Mouse (Mus musculus): ENCODE results near the gene Igsf9b. TPM values are rescaled to one million over a fixed set of nuclear protein-coding genes. Genes with fewer than 3 reads are reported as not detected.
A peak's percentile ranks its signal among the peaks of the same experiment; 100 is the strongest.

Igsf9b gene
- total and polyA plus RNA-seq, 3 experiments = 1.8 to 12.4 (median 5.2) TPM

DNA sequence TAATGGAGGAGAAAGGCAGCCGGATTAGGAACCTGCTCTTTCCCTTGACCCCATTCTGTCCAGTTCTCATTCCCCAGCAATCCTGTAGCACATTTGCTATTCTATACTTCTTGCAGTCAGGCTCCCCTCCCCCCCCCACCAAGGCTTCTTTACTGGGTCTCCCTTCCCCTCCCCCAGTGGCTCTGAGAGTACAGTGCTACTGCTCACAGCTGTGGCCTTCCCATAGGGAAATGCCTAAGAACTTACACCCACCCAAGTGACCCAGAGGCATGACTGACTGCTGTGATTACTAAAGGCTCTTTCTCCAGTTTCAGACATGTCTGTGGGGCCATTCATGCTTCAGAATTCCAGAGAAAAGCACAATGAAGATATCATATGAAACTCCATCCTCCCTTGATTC, 20.0 kb upstream of the Igsf9b start:
- Histone ChIP-seq H3K9me3 (replicated peaks; ENCODE audit: low read length) (no peaks in the 10 kb centered on the region), H3K27me3 (replicated peaks) (no peaks in the 10 kb centered on the region), H3K9ac (ENCODE audit: insufficient read depth, low read depth) (no peak overlapping the region), H3K79me2 (replicated peaks; ENCODE audit: control insufficient read depth, extremely low read depth, insufficient read depth, poor library complexity, severe bottlenecking) (no peaks in the 10 kb centered on the region), H3K4me2 (ENCODE audit: insufficient read depth, low read depth, poor library complexity, severe bottlenecking) (no peak overlapping the region), H3K27ac (ENCODE audit: insufficient read depth, low read depth) (no peak overlapping the region), H3K36me3 (replicated peaks in 1 of 2; ENCODE audit: control insufficient read depth in 1 of 2, insufficient read depth in 1 of 2, low read length in 1 of 2) (no peaks in the 10 kb centered on the region), H3K4me1 (ENCODE audit: control insufficient read depth in 1 of 2, insufficient read depth in 2 of 2) (peaks cover 2 to 37% of the 10 kb centered on the region in 2 experiments; a peak in 2 of 4 replicates), H3K4me3 (replicated peaks in 1 of 3; ENCODE audit: low read depth in 2 of 3, low read length in 2 of 3, poor library complexity in 1 of 3) (no peak overlapping the region)
- dilution Hi-C loops (cut with MboI; ENCODE audit: extremely low pct_ligation_motif_present, extremely low pct_unique_long_range_greater_than_20kb, low sequenced_read_pairs) = no loop called here
- no peak for DNase-seq (ENCODE audit: extremely low read depth)
- TF ChIP-seq SMC3 (IDR thresholded peaks at IDR 0.05; ENCODE audit: low read depth, low read length) (no peak), CHD2 (IDR thresholded peaks at IDR 0.05; ENCODE audit: low read length) (peak; percentile 66)
- in situ Hi-C loops (cut with MboI; ENCODE audit: low pct_ligation_motif_present, low pct_unique_long_range_greater_than_20kb, low sequenced_read_pairs) = no loop called here

DNA sequence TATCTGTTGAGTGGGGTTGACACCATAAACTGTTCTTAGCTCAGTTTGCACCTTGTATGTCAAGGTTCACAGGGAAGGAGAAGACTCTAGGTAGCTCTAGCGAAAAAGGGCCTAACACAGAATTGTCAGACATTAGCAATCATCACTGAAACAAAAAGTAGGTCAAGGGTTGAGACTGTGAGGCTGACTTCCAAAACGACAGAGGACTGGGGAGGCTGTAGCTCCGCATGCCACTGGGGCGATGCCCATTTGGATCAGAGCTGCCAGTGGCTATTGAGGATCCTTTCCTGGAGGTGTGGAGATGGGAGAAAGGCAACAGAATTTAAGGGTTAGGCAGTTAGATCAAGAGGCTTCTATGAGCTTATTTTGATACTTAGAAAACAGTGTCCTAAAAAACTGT, 18.0 kb upstream of the Igsf9b start:
- Histone ChIP-seq H3K4me3 (replicated peaks in 1 of 3; ENCODE audit: low read depth in 2 of 3, low read length in 2 of 3, poor library complexity in 1 of 3) (no peak overlapping the region), H3K9ac (ENCODE audit: insufficient read depth, low read depth) (no peak overlapping the region), H3K27me3 (replicated peaks) (no peaks in the 10 kb centered on the region), H3K4me2 (ENCODE audit: insufficient read depth, low read depth, poor library complexity, severe bottlenecking) (no peak overlapping the region), H3K9me3 (replicated peaks; ENCODE audit: low read length) (no peaks in the 10 kb centered on the region), H3K4me1 (ENCODE audit: control insufficient read depth in 1 of 2, insufficient read depth in 2 of 2) (peaks cover 5 to 38% of the 10 kb centered on the region in 2 experiments; a peak in 3 of 4 replicates), H3K79me2 (replicated peaks; ENCODE audit: control insufficient read depth, extremely low read depth, insufficient read depth, poor library complexity, severe bottlenecking) (no peaks in the 10 kb centered on the region), H3K36me3 (replicated peaks in 1 of 2; ENCODE audit: control insufficient read depth in 1 of 2, insufficient read depth in 1 of 2, low read length in 1 of 2) (no peaks in the 10 kb centered on the region), H3K27ac (ENCODE audit: insufficient read depth, low read depth) (no peak overlapping the region)
- no peak for TF ChIP-seq GABPA (IDR thresholded peaks at IDR 0.05; ENCODE audit: insufficient replicate concordance, low read depth, low read length)
- TF ChIP-seq EP300 (IDR thresholded peaks at IDR 0.05; ENCODE audit: low read length) = no peak
- TF ChIP-seq JUND (conservative IDR thresholded peaks at IDR 0.05; ENCODE audit: low read depth, low read length) = no peak
- no peak for TF ChIP-seq NRF1 (IDR thresholded peaks at IDR 0.05; ENCODE audit: low read depth, low read length)
- no peak for TF ChIP-seq CHD1 (IDR thresholded peaks at IDR 0.05; ENCODE audit: low read depth, low read length)
- no peak for TF ChIP-seq MAFK (IDR thresholded peaks at IDR 0.05; ENCODE audit: insufficient replicate concordance, low read length)
- TF ChIP-seq TBP (conservative IDR thresholded peaks at IDR 0.05; ENCODE audit: low read depth, low read length) = no peak
- TF ChIP-seq E2F4 (IDR thresholded peaks at IDR 0.05; ENCODE audit: insufficient replicate concordance, low read depth, low read length) = no peak
- no peak for TF ChIP-seq UBTF (IDR thresholded peaks at IDR 0.05; ENCODE audit: low read depth, low read length)
- TF ChIP-seq USF2 (conservative IDR thresholded peaks at IDR 0.05; ENCODE audit: low read depth, low read length) = no peak
- DNase-seq (ENCODE audit: extremely low read depth) = no peak
- dilution Hi-C loops (cut with MboI; ENCODE audit: extremely low pct_ligation_motif_present, extremely low pct_unique_long_range_greater_than_20kb, low sequenced_read_pairs) (no loop called here), in situ Hi-C loops (cut with MboI; ENCODE audit: low pct_ligation_motif_present, low pct_unique_long_range_greater_than_20kb, low sequenced_read_pairs) (no loop called here)

DNA sequence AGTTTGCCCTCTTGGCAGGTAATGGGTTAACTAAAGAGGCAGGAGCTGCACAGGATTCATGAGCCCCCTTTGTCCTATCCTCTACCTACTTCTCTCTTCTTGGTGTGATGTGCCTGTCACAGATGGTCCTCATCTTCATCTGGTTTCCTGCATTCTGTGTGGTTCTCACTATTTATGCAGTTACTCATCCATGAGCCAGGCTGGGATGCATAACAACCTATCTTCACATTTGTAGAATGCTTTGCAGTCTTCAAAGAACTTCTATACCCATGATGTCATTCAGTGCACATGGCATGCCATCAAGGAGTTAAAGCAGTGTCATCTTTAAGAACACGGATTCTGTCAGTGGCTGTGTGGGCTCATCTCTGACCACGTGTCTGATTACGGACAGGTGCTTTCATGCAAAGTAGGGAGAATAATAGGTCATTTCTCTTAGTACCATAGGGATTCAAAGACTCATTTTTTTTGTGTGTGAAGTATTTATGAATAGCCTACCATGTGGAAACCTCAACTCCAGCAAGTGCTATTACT, 13.2 kb upstream of the Igsf9b start:
- Histone ChIP-seq H3K27ac (ENCODE audit: insufficient read depth, low read depth) (no peak overlapping the region), H3K9ac (ENCODE audit: insufficient read depth, low read depth) (no peak overlapping the region), H3K9me3 (replicated peaks; ENCODE audit: low read length) (no peaks in the 10 kb centered on the region), H3K36me3 (replicated peaks in 1 of 2; ENCODE audit: control insufficient read depth in 1 of 2, insufficient read depth in 1 of 2, low read length in 1 of 2) (no peaks in the 10 kb centered on the region), H3K4me3 (replicated peaks in 1 of 3; ENCODE audit: low read depth in 2 of 3, low read length in 2 of 3, poor library complexity in 1 of 3) (no peak overlapping the region), H3K79me2 (replicated peaks; ENCODE audit: control insufficient read depth, extremely low read depth, insufficient read depth, poor library complexity, severe bottlenecking) (no peaks in the 10 kb centered on the region), H3K27me3 (replicated peaks) (no peaks in the 10 kb centered on the region), H3K4me2 (ENCODE audit: insufficient read depth, low read depth, poor library complexity, severe bottlenecking) (no peak overlapping the region), H3K4me1 (ENCODE audit: control insufficient read depth in 1 of 2, insufficient read depth in 2 of 2) (peaks cover 23 to 40% of the 10 kb centered on the region in 2 experiments)
- in situ Hi-C loops (cut with MboI; ENCODE audit: low pct_ligation_motif_present, low pct_unique_long_range_greater_than_20kb, low sequenced_read_pairs) = no loop called here
- TF ChIP-seq MXI1 (IDR thresholded peaks at IDR 0.05; ENCODE audit: low read depth, low read length) = peak; percentile 19; the same call in 1 of the 2 replicates
- peak; percentile 86 for TF ChIP-seq MAX (IDR thresholded peaks at IDR 0.05; ENCODE audit: low read length)
- no peak for TF ChIP-seq ZMIZ1 (IDR thresholded peaks at IDR 0.05; ENCODE audit: low read depth, low read length)
- peak; percentile 56 for TF ChIP-seq MYC (IDR thresholded peaks at IDR 0.05; ENCODE audit: low read depth, low read length)
- peak; percentile 53 for TF ChIP-seq BHLHE40 (IDR thresholded peaks at IDR 0.05; ENCODE audit: low read depth, low read length)
- dilution Hi-C loops (cut with MboI; ENCODE audit: extremely low pct_ligation_motif_present, extremely low pct_unique_long_range_greater_than_20kb, low sequenced_read_pairs) = no loop called here
- DNase-seq (ENCODE audit: extremely low read depth) = no peak

Measured in CH12.LX (cell line).